Mouse (Mus musculus): ENCODE data around the gene Stx3.

Gene Stx3

DNA sequence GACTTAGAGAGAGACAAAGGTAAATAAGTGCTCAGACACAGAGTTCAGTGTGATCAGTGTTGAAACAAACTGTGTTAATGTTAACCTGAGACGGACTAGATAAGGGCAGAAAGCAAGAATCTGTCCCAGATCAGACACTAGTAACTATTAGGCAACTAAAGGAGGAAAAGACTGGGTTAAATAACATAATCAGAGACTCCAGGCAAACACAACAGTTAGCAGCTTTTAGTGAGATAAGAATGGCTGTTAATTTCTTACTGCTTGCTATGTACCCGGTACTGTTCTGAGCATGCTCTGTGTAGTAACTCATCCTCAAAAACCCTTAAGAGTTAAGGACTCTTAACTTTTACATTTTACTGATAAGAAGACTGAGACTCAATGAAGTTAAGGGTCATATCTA lies 93.3 kb downstream of the Stx3 start:
- no peak for DNase-seq (ENCODE audit: low read depth)
